Mouse (Mus musculus): ENCODE results near the gene Cdc20b.
"Not testable (repeated sequence)": the region's sequence is repeated elsewhere in the genome, so short reads cannot be mapped to it uniquely, and the experiment has no call there.

Cdc20b gene

DNA sequence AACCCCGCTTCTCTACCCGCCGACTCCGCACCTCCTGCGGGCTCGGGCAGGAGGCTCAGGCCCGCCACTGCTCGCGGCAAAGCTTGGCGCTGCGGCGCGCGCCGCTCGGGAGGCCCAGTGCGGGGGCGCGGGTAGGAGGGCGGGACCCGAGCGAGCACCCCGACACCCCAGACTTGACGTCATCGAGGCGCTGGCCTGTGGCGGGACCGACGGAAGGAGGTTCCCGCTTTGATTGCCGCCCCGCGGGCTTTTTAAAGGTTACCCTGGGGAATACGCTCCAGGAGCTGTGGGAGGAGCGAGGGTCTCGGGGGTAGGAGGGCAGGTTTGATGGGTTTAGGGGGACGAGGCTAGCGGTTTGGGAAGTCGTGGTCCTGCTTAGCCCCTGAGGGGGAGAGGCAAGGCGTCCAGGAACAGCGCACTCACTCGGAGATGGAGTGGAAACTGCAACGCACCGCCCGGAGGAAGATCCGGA is at the start of gene Cdc20b:
Gene Cdc20b (plus strand): TSS at position 162 of the 472 bp plus-strand sequence.
- peak; percentile 72 for DNase-seq

DNA sequence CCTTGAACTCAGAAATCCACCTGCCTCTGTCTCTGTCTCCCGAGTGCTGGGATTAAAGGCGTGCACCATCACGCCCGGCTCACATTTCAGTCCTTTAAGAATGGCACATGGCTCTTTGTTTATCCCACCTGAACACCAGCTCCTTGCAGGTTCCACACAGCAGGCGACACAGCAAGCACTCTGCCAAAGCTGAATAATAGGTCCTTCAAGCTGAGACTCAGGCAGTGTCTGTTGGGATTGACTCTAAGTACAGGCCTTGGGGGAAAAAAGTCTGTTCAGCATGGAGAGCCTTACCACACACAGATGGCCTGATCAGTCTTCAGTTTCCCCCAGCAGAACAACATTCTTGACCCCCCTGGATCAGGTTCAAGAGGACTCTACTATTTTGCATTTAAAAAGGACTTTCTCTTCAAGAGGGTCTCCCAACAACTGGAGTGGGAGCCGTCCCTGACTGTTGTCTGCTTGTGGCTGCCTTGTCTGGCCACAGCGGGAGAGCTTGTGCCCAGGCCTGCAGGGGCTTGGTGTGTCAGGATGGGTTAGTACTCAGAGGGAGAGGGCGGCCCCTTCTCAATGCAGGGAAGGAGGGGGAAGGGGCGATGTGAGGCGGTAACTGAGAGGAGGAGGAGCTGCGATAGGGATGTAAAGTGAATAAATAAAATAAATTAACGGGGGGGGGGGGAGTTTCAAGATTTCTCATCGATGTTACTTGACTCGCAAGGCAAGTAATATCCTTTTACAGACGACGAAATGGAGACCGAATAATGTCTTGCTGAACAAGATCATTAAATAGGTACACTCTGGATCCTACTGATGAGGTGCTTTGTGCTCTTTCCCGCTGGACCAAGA is 49.1 kb upstream of the Cdc20b start:
- peak; percentile 63 for DNase-seq

DNA sequence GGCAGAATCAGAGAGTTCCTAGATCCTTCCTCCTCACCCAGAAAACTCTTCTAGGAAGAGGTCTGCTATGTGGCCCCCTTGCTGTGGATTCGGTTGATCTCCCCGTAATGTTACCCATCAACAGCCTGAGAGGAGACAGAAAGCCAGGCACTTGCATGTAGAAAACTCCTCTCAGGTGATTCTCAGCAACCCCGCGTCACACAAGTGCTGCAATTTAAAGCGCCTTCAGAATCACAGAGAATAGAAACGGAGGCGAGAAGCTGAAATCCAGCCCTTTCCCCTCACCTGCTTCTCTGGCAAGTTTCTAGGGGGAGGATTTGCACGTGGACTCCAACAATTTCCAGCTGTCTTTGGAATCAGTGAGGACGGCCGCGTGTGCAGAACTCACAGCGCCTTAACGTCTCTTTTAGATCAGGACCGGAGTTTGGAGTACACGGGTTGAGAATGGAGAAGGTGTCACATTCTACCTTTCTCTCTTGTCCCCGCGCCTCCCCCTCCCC is 48.4 kb upstream of the Cdc20b start:
- no peak for DNase-seq

- peak; percentile 94 for DNase-seq
Measured at GRCm38 (mm10) chr13:112987532-112987943, 47.4 kb upstream of the Cdc20b start, which contains the start of gene Ccno. Ccno (plus strand) TSS chr13:112987802.

DNA sequence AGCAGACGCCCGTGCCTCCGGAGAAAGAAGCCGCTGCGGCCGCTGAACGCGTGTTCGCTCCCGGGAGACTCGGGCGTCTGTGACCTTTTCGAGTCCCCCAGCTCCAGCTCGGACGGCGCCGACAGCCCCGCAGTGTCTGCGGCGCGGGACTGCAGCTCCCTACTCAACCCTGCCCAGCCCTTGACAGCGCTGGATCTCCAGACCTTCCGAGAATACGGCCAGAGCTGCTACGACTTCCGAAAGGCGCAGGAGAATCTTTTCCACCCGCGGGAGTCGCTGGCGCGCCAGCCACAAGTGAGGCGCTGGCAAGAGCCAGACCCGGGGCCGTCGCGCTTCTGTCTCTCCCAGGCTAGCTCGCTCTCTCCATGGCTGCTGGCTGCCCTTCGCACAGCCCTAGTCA is 46.9 kb upstream of the Cdc20b start:
- DNase-seq, result no peak

DNA sequence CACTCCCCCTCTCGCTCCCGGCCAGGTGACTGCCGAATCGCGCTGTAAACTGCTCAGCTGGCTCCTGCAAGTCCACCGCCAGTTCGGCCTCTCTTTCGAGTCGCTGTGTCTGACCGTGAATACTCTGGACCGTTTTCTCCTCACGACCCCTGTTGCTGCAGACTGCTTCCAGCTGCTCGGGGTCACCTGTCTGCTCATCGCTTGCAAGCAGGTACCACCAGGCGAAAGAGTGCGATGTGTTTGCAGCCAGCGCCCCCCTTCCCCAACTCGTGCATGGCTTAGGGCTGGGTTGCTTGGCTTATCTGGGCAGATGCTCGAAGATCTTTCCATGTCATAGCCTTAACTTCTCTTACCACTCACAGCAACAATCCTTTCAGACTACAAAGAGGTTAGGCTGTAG is 46.0 kb upstream of the Cdc20b start:
- no peak for DNase-seq

DNA sequence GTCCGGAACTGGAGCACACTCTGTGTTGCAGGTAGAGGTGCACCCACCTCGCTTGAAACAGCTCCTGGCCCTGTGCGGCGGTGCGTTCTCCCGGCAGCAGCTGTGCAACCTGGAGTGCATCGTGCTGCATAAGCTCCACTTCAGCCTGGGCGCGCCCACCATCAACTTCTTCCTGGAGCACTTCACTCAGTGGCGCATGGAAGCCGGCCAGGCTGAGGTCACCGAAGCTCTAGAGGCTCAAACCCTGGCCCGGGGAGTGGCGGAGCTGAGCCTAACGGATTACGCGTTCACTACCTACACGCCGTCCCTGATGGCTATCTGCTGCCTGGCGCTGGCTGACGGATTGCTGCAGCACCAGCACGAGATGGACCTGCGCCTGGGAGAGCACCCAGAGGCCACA is 45.4 kb upstream of the Cdc20b start:
- peak; percentile 46 for DNase-seq

GRCm38 (mm10) chr13:112990346-112990745 is 44.6 kb upstream of the Cdc20b start:
- no peak for DNase-seq

DNA sequence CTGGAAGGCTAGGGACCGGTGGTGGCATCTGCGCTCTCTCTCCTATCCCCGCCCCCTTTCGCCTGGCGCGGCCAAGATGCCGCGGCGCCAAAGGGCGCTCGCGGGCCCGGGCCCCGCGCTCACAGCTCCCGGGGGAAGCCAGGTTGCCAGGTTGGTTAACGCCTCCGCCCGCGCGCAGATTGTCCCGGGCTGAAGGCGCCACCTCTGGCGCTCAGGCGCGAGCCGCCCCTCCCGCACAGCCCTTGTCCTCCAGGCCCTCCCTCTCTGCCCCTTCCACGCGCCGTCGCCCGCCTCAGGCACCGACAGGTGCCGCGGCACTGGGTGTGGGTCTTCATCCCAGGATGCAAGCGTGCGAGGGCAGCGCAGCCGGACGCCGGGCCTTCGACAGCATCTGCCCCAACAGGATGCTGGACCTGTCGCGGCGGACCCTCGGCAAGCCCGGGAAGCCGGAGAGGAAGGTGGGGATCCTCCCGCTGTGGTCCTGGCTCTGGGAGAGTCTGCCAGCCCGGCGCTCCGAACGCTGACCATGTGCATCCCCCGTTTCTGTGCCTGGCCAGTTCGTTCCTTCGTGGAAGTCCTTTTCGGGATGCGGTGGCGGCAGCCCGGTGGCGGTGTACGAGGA is 41.3 kb upstream of the Cdc20b start, which contains the start of gene Mcidas:
Gene Mcidas (plus strand): TSS at position 315 of the 622 bp plus-strand sequence.
- peak; percentile 48 for DNase-seq

GRCm38 (mm10) chr13:112994191-112994590 is 40.7 kb upstream of the Cdc20b start:
- DNase-seq, result peak; percentile 72

GRCm38 (mm10) chr13:112996407-112996806 is 38.5 kb upstream of the Cdc20b start:
- DNase-seq, result no peak

- DNase-seq, result no peak
Measured at GRCm38 (mm10) chr13:112997369-112997768, 37.5 kb upstream of the Cdc20b start.

GRCm38 (mm10) chr13:112998427-112999201 is 36.3 kb upstream of the Cdc20b start:
- DNase-seq, result peak; percentile 67

GRCm38 (mm10) chr13:113000090-113000489 is 34.8 kb upstream of the Cdc20b start:
- no peak for DNase-seq

DNA sequence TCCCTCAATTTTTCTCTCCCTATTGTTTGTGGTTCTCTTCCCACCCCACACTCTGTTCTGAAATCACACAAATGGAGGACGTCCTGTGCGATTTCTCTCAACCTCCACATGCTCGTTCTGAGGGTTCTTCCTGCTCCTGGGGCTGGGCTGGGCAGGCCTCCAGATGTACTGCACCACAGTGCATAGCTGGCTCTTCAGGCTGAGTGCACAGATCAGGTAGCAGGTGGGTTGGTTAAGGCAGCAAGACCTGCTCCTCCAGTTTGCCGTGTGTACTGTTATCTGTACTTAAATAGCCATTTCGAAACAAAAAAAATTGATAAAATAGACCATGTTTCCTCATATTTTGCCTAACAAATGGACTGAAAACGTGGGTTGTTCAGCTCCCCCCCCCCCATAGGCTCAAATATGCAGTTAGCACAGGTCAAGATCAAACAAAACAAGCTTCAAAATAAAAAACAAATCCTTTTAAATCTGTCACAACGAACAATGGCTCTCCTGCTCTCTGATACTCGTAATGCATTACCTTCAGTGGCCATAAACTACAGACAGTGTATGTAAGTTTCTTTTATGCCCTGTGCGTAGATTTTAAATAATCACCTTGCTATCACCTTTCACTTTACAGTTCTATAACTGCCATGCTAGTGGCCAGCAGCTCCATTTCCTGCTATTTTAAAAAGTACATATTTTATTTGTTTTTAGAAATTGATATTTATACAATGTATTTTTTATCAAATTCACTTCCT is 34.2 kb upstream of the Cdc20b start:
- DNase-seq, result no peak

DNA sequence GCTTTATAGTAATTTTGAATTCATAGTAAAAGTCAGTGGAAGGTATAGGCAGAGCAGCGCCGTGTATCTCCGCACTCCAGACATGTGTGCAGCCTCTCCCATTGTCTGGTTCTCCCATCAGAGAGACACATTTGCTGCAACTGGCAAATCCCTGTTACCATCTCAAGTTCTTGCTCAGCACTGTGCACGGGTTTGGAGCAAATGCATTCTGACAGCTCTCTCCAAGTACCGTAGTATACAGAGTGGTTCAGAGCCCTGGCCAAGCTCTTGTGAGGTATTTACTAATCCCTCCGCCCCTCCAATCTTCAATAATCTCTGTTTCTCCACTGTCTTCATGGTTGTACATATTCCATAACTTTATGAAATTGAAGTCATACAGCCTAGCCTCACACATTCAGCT is 22.2 kb upstream of the Cdc20b start:
- no peak for DNase-seq

- not testable (repeated sequence) for DNase-seq
Measured at GRCm38 (mm10) chr13:113013174-113013953, 21.5 kb upstream of the Cdc20b start.

DNA sequence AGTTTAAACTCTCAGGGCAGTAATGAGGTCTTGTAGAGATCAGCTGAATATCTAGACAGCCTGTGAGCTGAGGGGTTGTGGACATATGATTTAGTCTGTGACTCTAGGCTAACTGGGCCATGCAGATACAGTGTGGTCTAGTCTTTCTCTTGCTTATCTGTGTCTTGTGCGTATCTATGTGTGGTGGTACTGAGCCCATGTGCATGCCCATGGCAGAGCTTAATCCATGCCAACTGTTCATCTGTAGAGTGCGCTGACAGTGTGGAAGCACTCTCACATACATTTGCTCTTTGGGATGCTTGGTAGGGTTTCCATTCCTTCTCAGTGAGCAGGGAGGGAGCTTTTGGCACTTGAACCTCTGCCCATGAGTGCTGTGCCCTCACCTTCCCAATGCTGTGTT is 13.4 kb upstream of the Cdc20b start:
- no peak for DNase-seq

DNA sequence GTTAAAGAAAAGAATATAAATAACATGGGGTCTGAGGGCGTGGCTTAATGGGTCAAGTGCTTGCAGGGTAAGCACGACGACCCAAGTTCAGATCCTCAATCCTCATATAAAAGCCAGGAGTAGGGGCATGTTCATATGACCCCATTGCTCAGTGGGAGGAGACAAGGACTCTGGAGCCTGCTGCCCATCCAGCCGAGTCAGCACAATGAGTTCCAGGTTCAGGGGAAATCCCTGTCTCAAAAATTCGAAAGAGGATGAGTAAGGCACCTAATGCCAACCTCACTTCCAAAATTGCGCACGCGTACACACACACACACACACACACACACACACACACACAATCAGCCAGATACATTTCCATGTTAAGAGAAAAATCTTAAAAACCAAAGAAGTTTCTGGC is 12.4 kb upstream of the Cdc20b start:
- DNase-seq, result no peak

- no peak for DNase-seq
Measured at GRCm38 (mm10) chr13:113023274-113024143, 11.4 kb upstream of the Cdc20b start.
